Mouse (Mus musculus) urinary bladder, adult 2 months (tissue): ENCODE results near the gene Oas3. TPM values are rescaled to one million over a fixed set of nuclear protein-coding genes. Genes with fewer than 3 reads are reported as not detected.

ENCODE experiments used
- DNase-seq: peaks from one replicate; pipeline ENCODE4 v3.0.0; 2022; ENCODE audit warnings: low spot score
- polyA plus RNA-seq: library from polyadenylated mRNA; depleted of rRNA; stranded (reverse); fragments of >200 nt; gene quantifications from 2 replicates; pipeline ENCODE4 v1.2.3, GENCODE M21; 2012

Oas3 gene
- polyA plus RNA-seq, 1 experiment, result 0.32 TPM

DNA sequence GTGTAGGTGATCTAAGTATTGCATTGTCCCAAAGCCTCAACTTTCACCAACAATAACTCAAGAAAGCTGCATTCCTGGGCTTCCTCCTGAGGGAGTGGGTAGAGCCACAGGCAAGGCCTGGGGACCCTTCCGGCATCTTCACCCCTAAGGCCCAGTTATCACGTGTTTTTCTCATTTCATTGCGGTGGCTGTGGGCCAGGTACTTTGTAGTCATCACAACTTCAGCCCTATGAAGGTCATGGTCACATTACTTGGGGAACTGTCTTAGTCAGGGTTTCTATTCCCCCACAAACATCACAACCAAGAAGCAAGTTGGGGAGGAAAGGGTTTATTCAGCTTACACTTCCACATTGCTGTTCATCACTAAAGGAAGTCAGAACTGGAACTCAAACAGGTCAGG lies 24.7 kb downstream of the Oas3 start:
- DNase-seq, result no peak

DNA sequence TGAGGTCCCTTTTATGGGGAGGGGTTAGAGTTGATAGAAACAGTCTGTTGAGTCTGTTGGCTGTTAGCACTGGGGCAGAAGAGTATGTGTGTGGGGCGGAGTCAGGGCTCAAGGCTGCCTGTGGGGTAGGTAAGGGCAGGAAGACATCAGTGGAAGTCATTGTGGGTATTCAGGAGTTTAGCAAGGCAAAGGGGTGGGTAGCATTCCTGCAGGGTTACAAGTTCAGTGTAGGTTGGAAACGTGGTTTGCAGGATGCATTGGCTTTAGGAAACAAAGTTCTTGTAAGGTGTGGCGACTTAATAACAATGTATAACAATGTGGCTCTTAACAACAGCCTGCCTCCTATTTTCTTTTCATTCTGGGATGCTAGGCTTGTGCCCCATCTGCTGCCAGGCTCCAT lies 26.3 kb downstream of the Oas3 start:
- no peak for DNase-seq

DNA sequence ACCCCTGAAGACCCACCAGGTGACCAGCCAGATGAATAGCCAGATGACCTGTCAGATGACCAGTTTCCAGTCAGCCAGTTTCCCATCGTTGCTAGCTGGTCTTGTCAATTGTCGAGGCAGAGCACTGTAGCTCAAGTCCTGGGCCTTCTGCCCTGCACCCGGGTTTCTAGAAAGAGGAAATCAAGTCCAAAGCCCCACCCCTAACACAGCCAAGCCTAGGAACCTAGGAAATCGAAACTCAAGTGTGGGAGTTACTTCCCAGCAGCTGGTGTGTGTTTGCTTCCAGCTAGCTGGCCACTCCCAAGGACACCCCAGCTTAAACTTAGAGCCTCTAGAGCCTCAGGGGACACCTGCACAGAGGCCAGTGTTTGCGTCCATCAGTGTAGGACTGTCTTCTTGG lies 27.8 kb downstream of the Oas3 start, which contains the start of gene Oas2:
Oas2 (minus strand) TSS at position 166 of the 400 bp plus-strand sequence.
- no peak for DNase-seq

DNA sequence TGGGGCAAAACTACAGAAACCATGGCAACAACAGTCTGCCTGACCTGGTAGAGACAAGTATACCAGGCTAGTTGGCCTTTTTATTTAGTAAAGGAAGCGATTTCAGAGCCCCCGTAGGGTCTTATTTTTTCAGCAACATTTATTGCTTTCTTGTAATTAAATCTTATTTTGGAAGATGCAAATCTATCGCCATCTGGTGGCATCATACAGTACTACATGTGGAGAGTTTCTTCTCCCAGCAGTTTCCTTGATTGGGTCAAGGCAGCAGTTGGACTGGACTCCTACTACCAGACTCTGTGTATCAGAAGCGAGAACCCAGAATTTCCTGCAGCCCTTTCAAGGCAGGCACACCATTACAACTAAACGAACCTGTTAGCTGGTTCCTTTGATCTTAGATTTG lies 31.0 kb downstream of the Oas3 start:
- no peak for DNase-seq

DNA sequence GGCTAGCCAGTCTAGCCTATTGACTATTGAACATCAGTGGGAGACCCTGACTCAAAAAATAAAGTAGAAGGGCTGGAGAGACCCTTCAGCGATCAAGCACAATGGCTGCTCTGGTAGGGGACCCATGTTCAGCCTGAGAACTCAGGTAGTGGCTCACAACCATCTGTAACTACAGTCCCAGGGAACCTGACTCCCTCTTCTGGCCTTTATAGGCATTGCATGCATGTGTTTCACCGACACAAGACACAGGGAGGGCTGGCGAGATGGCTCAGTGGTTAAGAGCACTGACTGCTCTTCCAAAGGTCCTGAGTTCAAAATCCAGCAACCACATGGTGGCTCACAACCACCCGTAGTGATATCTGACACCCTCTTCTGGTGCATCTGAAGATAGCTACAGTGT lies 35.3 kb downstream of the Oas3 start:
- no peak for DNase-seq

DNA sequence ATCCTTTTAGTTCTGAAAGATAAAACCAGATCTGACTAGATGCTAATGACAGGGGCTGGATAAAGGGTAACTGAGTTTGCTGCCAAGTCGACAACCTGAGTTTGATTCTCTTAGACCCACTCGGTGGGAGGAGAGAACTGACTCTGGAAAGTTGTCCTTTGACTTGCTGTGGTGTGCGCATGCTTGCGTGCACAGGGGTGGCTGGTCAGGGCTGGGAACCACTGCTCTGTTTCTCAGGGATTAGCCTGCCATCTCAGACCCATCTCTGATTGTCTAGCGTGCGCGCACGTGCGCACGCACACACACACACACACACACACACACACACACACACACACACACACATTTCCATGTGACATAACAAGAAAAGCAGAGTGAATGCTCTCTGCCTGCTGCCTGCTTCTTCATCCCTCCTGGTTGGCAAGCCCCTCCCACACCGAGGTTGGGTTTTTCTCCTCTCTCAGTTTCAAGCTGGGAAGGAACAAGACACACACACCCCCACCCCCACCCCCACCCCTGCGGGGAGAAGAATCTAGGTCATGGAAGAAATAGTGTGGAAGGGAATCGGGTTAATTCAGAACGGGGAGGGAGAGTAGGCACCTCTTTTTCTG lies 43.0 kb downstream of the Oas3 start:
- no peak for DNase-seq

DNA sequence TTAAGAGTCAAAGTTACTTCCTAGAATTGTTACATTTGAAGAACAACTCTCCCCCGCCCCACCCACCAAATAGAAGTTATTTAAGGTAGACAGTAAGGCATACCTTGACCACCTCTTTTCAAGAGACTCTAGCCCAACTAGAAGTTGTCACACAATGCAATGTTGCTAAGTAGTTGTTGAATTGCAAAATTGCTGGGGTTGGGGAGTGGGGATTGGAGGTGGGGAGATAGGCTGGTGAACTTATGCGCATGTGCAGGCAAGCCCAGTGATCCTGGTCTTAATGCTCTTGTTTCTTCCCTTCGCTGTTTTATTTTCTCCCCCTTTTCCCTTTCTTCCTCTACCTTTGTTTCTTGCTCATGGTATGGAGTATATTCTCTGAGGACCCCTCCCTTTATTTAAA lies 43.8 kb downstream of the Oas3 start:
- no peak for DNase-seq

DNA sequence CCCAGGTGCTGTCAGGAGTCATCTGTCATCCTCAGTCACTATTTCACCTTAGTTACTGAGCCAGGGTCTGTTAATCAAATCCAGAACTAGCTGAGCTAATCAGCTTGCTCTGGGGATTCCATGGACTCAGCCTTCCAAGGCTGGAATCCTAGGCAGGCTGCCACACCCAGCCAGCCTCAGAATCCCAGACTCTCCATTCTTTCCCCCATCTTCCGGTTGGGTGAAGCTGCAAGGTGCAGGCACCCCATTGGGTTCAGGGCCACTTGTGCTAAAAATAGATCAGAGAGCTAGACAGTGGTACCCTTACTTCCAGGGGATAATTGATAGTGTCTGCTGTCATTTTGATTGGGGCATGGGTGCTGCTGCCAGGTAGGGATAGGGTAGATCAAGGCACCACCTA lies 44.7 kb downstream of the Oas3 start:
- no peak for DNase-seq

DNA sequence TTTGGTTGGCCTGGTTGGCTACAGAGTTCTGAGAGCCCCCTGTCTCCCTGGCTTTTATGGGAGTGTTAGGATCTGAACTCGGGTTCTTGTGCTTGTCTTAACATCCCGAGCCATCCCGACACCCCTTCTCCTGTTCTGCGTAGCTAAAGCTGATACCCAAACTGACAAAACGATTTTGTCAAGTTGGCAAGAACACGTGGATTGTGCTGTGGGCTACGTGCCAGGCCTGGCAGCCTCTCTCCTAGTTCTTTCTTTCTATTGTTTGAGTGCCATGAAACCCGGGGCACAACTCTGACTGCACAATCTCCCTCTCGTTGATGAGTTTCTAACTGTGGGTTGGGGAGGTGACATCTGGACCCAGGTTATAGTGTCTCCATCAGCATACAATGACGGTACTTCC lies 48.1 kb downstream of the Oas3 start:
- no peak for DNase-seq

DNA sequence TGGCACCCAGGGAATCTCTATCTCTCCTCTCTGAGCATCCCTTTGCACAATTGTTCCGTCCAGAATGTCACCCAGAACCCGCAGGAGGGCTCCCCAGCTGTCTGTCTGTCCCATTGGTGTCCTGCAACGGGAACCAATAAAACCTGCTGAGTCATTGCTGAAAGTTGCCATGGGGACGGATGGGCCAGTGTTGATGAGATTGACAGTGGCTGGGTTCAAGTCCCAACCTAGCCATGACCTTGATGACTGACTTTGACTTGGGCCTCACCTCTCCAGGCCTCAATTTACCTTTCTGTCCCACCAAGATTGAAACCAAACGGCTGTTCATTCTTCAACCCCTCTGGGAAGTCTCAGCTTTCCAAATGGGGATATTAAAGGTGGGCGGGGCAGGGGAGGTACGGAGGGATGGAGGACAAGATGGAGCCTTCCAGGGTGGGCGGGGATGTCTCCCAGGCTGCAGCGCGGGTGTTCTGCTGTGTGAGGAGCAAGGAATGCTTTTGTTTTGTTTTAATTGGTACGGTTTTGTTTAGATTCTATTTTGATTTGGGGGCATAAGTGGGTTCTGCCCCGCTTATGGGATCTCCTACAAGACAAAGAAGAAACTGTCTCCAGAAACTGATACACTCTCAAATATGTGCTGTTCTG lies 51.5 kb downstream of the Oas3 start:
- no peak for DNase-seq

DNA sequence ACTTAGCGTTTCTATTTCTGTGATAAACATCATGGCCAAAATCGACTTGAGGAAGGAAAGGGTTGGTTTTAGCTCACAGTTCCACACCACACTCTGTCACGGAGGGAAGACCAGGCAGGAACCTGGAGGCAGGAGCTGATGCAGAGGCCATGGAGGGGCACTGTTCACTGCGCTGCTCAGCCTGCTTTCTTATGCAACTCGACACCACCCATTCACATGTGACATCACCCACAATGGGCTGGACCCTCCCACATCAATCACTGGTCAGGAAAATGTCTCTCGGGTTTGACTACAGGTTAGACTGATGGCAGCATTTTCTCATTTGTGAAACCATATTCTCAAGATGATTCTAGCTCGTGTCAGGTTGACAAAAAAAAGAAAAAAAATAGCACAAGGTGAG lies 56.5 kb downstream of the Oas3 start:
- DNase-seq, result no peak

DNA sequence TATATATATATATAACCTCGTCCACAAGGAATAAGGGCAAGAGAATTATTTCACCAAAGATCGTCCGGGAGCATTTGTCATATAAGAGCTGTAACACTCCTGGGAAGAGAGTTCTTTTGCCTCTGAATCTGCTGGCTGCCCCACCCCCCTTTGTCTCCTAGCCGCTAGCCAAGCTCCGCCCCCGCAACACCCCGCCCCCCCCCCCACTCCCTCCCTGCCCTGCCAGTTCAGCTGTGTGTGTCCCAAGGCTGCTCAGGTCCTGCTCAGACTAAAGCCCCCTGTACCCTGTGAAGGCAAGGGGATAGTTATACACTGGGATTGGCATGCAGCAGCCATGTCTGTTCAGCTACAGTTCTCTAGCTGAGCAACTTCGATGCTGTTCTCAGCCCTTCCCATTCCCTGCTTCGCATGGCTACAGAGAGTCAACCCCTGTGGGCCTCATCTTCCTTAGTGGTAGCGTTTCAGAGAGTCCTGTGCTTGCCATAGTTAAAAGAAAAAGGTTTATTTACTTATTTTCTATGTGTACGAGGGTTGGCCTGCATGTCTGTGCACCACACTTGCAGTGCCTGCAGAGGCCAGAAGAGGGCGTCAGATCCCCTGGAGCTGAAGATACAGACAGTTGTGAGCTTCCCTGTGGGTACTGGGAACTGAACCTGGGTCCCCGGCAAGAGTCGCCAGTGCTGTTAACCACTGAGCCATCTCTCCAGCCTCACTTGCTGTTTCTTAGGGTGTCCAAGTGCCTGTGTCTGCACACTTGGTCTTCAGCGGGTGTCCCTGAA lies 58.7 kb downstream of the Oas3 start:
- DNase-seq, result no peak

DNA sequence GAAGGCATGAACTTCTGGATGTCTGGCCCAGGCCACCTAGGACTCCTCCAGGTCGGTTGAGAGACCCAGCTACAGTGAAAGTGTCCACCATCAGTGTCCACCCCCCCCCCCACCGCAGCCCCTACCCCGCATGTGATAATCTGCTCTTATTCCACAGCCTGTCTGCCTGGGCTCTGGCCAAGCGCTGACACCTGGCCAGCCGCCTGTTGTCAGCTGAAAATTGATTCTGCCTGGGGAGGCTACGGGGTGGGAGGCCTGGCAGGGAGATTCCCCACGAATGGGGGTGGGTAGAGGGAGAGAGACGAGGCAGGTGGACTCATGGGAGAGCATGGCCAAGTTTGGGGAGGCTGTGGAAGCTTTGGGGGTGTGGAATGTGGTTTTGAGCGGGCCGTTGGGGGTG lies 60.3 kb downstream of the Oas3 start:
- DNase-seq, result no peak

DNA sequence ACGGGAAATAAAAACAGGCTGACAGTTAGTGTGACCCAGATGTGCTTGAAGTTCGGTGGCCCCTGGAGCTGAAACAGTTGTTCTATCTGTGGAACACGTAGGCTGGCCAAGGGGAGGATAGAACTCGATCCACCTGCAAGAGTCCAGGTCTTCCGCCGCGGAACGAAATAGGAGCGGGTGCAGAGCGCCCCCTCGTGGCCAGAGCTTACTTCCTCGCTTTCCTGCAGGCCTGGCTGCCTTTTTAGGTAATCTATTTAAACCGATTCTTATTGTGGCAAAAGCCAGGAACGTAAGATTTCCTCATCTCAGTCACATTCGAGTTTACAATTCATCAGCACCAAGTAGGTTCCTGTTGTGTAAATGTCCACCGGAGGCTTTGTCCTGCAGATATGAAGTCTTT lies 63.1 kb downstream of the Oas3 start:
- peak; percentile 45 for DNase-seq

DNA sequence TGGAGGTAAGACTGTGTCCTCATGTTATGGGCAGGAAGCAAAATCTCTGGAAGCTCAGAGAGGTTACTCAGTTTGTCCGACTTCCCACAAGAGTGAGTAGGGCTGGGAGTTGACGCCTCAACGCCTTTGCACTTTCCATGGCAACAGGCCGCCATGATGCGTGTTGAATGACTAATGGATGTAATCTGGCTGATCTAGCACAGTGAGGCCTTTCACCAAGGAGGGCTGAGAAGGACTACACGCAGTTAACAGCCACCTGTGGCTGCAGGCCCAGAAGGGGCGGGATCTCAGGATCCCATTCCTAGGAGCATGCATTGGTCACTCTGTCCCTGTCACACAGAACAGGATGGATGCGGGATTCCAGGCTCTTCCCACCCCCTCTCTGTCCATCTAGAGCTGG lies 64.7 kb downstream of the Oas3 start:
- DNase-seq, result no peak

DNA sequence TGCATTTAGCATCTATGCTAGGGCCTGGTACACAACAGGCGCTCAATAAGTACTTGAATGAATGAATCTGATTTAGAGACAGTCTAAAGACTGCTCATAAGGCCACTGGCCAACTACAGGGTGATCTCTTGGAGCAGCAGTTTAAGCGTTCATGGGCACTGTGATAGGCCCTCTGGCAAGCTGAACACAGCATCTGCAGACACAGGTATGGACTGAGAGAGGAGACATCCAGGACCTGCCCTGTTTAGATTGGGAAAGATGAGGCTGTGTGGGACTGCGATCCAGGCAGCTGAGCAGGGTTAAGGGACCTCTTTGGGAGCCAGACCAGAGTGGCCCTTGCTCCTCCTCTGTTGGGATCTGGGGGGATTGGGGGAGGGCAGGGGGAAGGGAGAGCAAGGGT lies 65.6 kb downstream of the Oas3 start, which contains the start of gene Dtx1:
Dtx1 (minus strand) TSS at position 101 of the 400 bp plus-strand sequence.
- DNase-seq, result no peak

DNA sequence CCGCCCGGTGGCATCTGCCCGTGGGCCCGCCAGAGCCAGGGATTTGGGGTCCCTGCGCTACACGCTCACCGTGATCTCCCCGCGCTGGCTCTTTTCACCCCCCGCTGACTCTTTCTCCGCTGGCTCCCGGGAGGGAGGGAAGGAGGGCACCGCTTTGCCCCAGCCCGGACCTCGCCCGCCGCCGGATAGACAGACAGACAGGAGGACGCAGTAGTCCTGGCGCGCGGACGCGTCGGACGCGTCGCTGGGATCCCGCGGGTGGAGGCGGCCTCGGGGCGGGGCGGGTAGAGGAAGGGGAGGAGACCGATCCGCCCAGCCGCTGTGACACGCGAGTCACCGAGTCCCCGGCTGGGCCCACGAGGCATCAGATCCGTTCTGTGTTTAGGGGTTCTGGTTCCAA lies 66.0 kb downstream of the Oas3 start:
- DNase-seq, result no peak

DNA sequence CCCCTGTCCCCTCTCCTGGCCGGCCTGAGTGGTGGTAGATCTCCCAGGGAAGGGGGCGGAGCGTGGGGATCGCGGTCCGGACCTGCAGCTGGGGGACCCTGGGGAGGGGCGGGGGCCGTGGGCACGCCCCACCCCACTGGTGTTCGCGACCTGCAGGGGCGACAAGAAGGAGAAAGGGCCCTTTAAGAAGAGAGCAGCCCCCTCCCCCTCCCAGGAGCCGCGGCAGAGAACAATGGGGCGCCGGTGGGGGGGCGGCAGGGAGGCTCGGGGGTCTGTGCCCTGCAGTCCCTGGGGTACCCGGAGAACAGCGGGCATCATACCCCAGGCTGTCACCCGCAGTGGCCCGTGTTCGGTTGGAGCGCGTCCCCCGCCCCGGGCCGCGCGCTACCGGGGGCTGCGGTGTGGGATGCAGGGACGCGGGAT lies 66.6 kb downstream of the Oas3 start:
- DNase-seq, result no peak

DNA sequence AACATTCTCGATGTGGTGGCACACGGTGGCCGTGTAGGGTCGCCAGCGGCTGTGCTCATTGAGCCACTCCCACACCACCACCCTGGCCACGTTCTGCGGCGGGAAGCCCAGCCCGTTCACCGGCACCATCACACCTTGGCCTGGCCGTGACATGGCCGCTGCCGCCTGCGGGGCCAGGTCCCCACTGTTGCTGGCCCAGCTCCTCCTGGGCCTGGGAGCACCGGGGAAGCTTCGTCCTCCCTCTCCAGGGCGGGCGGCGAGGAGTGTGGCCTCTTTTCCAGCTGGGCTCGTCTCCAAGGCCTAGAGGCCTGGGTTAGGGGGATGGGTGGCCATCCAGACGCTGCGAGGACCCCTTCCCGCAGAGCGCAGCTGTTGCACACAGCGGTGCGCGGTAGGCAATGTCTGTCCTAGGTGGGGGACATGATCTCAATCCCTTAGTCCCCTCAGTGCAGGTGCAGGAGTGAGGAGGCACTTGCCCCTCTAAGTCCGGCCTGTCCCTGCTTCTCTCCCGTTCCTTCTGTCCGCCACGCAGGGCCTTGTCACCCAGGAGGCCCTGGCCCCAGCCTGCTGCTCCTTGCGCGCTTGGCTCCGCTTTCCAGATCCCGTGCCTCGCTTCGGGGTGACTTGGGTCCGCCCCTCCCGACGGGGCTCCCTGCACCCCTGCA lies 67.2 kb downstream of the Oas3 start:
- DNase-seq, result no peak

DNA sequence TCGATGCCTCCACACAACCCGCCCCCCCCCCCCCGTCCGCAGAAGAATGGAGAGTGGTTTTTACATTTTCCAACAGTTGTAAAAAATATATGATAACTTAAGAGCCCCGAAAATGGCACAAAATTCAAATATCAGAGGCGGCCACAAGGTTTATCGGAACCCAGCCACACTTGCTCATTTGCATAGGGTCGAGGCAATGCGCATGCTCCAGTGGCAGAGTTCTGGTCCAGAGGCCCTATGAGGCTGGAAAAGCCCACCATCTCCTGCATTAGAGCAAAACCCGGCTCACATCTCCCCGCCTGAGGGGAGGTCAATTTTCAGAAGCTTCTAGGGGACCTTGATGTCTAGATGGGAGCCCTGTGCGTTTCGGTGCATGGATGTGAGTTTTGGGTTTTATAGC lies 70.5 kb downstream of the Oas3 start:
- DNase-seq, result no peak

DNA sequence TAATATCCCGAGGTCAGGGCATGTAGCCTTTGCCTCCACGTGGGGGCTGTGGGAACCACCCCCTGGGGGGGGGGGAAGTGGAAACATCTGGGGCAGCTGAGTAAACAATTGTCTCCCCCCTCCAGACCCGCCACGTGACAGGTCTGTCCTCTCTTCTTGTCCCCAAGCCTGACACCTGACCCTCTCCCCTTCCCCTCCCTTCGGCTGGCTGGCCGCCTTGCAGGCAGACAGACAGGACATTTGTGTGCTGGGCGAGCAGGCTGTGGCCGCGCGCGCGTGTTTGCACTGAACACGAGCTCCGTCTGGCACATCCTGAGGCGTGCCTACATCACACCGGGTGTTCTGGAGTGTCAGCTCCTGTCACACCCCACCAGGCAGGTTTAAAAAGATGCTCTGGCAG lies 70.9 kb downstream of the Oas3 start:
- no peak for DNase-seq

DNA sequence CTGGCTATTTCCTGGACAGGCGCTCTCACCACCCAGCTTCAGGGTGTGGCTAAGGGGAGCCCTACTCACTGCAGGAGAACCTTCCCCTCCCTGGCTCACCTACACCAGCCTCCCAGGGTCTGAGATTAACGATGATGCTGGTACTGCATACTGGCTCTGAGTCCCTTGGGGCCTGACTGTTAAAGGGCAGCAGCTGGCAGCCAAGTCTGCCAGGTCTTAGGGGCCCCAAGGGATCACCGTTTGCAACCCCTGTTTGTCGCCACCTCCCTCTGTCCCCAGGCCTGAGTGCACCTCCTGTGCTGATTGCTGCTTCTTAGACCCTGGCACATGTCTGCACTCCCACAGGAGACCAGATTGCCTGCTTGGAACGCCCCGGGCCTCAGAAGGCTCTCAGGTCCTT lies 73.0 kb downstream of the Oas3 start:
- DNase-seq, result no peak

DNA sequence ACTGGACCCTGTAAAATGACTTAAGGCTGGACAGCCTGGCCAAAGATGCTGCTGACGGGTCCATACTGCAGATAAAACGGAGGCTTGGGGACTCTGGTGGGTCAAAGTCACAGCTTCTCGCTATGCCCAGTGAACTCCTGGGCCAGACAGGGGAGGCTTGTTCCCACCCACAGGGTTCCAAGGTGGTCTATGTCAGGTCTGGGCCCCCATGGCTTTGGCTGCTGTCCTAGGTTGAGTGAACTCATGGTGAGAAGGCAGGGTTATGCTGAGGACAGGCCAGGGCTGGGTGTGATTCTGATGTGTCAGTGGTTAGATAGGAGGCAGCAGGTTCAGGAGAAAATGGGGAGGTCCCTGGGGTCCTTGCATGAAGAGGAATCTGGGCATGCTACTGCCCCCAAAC lies 73.8 kb downstream of the Oas3 start:
- DNase-seq, result no peak
